Mouse (Mus musculus): ENCODE data around the gene Tex29. TPM values are rescaled to one million over a fixed set of nuclear protein-coding genes. Genes with fewer than 3 reads are reported as not detected.

The Tex29 gene
- not detected for polyA plus RNA-seq (2017; shearing (Covaris generic))

DNA sequence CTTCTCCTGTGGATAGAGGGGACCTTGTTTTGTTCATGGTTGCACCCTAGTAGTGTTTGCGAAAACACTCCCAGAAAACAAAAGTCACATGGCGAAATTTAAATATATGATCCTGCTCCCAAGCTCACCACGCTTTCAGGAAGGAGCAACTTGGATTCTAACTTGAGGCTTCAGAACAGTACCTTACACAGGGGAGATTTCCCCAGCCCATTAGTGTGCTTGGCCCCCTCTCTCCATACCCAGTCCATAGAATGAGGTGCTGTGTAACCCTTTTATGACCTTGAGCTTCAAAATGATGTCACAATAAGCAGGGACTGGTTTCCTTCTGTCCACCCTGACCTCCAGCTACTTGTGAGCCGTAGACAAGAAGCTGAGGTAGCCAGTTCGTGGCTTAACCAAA lies at the start of gene Tex29:
Gene Tex29, plus strand, starts transcription at position 301 of the 400 bp plus-strand sequence.

Other genes with a start within 250 kb of the Tex29 start
- gene Ankrd10, start 204.7 kb upstream of the Tex29 start, polyA plus RNA-seq (2017; shearing (Covaris generic)) = 99.7 TPM
- gene 1700016D06Rik, start 139.4 kb upstream of the Tex29 start, polyA plus RNA-seq (2017; shearing (Covaris generic)) = not detected
- 15.4 TPM for gene Arhgef7, start 112.8 kb upstream of the Tex29 start, polyA plus RNA-seq (2017; shearing (Covaris generic))

Measured in inflammation-experienced regulatory T-cells, adult 16 weeks (primary cell).